Comparison of ENCODE assay signal across 8 mouse cellular contexts in the genomic region with DNA sequence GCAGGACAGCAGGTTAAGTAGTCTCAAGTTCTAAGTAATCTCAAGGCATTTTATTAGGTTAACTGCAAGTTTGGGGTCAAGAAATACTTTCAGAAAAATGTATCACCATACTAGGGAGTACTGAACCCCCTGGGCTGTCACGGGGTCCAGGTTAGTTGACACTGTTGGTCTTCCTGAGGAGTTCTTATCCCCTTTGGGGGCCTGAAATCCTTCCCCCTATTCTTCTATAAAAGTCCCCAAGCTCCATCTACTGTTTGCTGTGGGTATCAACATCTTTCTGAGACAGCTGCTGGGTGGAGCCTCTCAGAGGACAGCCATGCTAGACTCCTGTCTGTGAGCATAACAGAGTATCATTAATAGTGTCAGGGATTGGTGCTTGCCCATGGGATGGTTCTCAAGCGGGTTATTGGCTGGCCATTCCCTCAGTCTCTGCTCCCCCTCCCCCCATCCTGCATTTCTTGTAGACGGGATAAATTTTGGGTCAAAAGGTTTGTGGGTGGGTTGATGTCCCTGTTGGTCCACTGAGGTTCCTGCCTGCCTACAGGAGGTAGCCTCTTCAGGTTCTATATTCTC.
DNase-seq lines count a peak whose midpoint lies in the region; ATAC-seq lines count a peak whose summit lies in the region.

No protein-coding gene starts in this region.

- peak; percentile 9 for DNase-seq in gastrocnemius, postnatal 14 days
- no peak for DNase-seq in gastrocnemius, postnatal 10 days
- DNase-seq in 3T3-L1 (ENCODE audit: low read depth, low spot score) (peak; percentile 74), NIH3T3 (ENCODE audit: low read depth) (peak; percentile 69)
- peak; percentile 67 for DNase-seq in lung, postnatal 36 days
- DNase-seq in urinary bladder, postnatal 25 days (ENCODE audit: low spot score), result no peak

- H3K9me3 ChIP-seq in intestine, embryonic 15.5 days, result no peaks in the 10 kb centered on the region
- no peaks in the 10 kb centered on the region for H3K9me3 ChIP-seq in forebrain, embryonic 12.5 days

- WGBS in intestine, embryonic 15.5 days, result 51% methylated on average over 3 of the region's 3 CpGs
- 75% methylated on average over 3 of the region's 3 CpGs for WGBS in forebrain, embryonic 12.5 days

- peak; percentile 60 for ATAC-seq in intestine, embryonic 15.5 days
- ATAC-seq in forebrain, embryonic 12.5 days (ENCODE audit: low FRiP score), result no peak

- H3K27me3 ChIP-seq in intestine, embryonic 15.5 days (replicated peaks), result no peaks in the 10 kb centered on the region
- no peaks in the 10 kb centered on the region for H3K27me3 ChIP-seq in forebrain, embryonic 12.5 days

- 0 out of 2 replicates have a peak, but pooled peaks cover 3% of the 10 kb centered on the region for H3K4me1 ChIP-seq in intestine, embryonic 15.5 days (replicated peaks)
- no peaks in the 10 kb centered on the region for H3K4me1 ChIP-seq in forebrain, embryonic 12.5 days

- H3K4me3 ChIP-seq in intestine, embryonic 15.5 days (replicated peaks), result no peak overlapping the region
- H3K4me3 ChIP-seq in forebrain, embryonic 12.5 days (replicated peaks), result no peak overlapping the region

- H3K9ac ChIP-seq in intestine, embryonic 15.5 days, result no peak overlapping the region
- H3K9ac ChIP-seq in forebrain, embryonic 12.5 days, result no peak overlapping the region

- intact Hi-C loops in gastrocnemius, postnatal 14 days (cut with DNase I; ENCODE audit: low total_unique reads), result loop anchor here (10.0 kb wide), 2 partner anchors 91 to 729 kb away; a partner anchor contains a TSS

- peak overlapping the region; percentile 44; the same call in 1 of the 2 replicates for H3K27ac ChIP-seq in intestine, embryonic 15.5 days
- no peak overlapping the region for H3K27ac ChIP-seq in forebrain, embryonic 12.5 days

- H3K4me2 ChIP-seq in intestine, embryonic 15.5 days (replicated peaks), result no peak overlapping the region
- no peak overlapping the region for H3K4me2 ChIP-seq in forebrain, embryonic 12.5 days

- no peaks in the 10 kb centered on the region for H3K36me3 ChIP-seq in intestine, embryonic 15.5 days
- no peaks in the 10 kb centered on the region for H3K36me3 ChIP-seq in forebrain, embryonic 12.5 days (replicated peaks)

Comparison
In these comparisons a context has a peak if more than half of its experiments do, and no peak if none do; other contexts are left out.
1. DNase-seq: peak in gastrocnemius, postnatal 14 days (single experiment), 3T3-L1 (single experiment), NIH3T3 (single experiment) and lung, postnatal 36 days (single experiment); none in gastrocnemius, postnatal 10 days (single experiment) and urinary bladder, postnatal 25 days (single experiment).